Mouse (Mus musculus): ENCODE results near the gene Olfr855. TPM values are rescaled to one million over a fixed set of nuclear protein-coding genes. Genes with fewer than 3 reads are reported as not detected.

Gene Olfr855
- total RNA-seq (2023), result not detected

DNA sequence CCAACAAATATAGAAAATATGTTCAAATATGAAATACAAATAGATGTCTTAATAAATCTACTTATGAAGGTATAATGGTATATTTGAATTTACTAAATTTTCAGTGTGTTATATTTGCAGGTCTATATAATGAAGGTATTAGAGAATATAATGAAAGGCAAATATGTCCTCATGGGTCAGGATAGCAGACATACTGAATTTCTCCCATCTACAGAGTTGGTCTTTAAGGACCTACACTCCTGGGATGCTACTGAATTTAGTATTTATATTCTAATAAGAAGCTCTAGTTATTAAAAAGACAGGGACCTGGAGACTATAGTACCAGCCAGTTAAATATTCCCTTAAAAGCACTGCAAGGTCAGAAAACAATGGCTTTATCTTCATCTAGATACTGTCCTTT is at the start of gene Olfr855:
Gene Olfr855, plus strand, starts transcription at position 301 of the 400 bp plus-strand sequence.

DNA sequence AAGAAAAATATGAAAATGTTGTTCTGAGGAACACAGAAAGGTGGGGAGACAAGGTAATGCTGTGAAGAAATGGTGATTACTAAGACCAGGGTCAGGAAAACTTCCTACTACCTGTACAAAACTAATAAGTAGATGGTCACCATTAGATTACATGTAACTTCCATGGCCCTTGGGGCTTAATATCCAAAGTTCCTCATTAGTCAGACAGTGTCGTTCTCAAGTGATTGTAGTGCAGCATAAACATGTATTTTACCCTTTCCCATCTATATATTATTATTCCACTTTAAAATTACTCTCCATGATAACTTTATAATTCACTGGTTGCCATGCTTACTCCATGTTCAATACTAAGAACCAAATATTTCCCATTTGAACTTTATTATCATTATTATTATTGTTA is 41.4 kb upstream of the Olfr855 start, which contains the start of gene Olfr853:
Gene Olfr853, minus strand, starts transcription at position 101 of the 400 bp plus-strand sequence.

GRCm38 (mm10) chr9:19567282-19567681 is 15.1 kb upstream of the Olfr855 start, which contains the start of gene Olfr854:
TSS of gene Olfr854 (minus strand) at chr9:19567382.

GRCm38 (mm10) chr9:19621843-19622822 is 39.7 kb downstream of the Olfr855 start, which contains the start of gene Zfp317:
TSS of gene Zfp317 (plus strand) at chr9:19622102.

Other genes starting within 250 kb of the Olfr855 start
- not detected for gene Olfr845, start 246.2 kb upstream of the Olfr855 start, total RNA-seq (2023)
- not detected for gene Olfr846, start 218.6 kb upstream of the Olfr855 start, total RNA-seq (2023)
- gene Olfr847, start 203.9 kb upstream of the Olfr855 start, total RNA-seq (2023), result not detected
- gene Olfr849, start 142.4 kb upstream of the Olfr855 start, total RNA-seq (2023), result not detected
- gene Olfr850, start 104.4 kb upstream of the Olfr855 start, total RNA-seq (2023), result not detected
- not detected for gene Olfr851, start 89.3 kb upstream of the Olfr855 start, total RNA-seq (2023)
- gene Olfr853, start 41.5 kb upstream of the Olfr855 start, total RNA-seq (2023), result not detected
- gene Olfr854, start 15.2 kb upstream of the Olfr855 start, total RNA-seq (2023), result not detected
- 1 to 10 TPM; 7.5 to 8.6 TPM for gene Zfp317, start 39.5 kb downstream of the Olfr855 start, total RNA-seq (2023)
- not detected for gene Olfr857, start 126.8 kb downstream of the Olfr855 start, total RNA-seq (2023)
- not detected for gene Olfr58, start 197.7 kb downstream of the Olfr855 start, total RNA-seq (2023)
- not detected for gene Olfr859, start 222.3 kb downstream of the Olfr855 start, total RNA-seq (2023)